Mouse (Mus musculus) intestine, embryonic 14.5 days (tissue): ENCODE measurements around the gene Hmg20b. TPM values are rescaled to one million over a fixed set of nuclear protein-coding genes. Genes with fewer than 3 reads are reported as not detected.
A peak's percentile ranks its signal among the peaks of the same experiment; 100 is the strongest.

Experiments used
- ATAC-seq: fragments of 200-750 bp; cut with Nextera tagmentation; replicated peaks from 2 replicates; pipeline ENCODE4 v1.8.0; 2017; ENCODE audit warnings: low read depth, moderate number of reproducible peaks, moderate TSS enrichment, moderate library complexity; ENCODE audit not compliant: low FRiP score, low TSS enrichment
- DNase-seq: peaks from one replicate; pipeline ENCODE4 v3.0.0-alpha.2; 2018; ENCODE audit warnings: low spot score
- H3K27ac ChIP-seq: fragments of 300-500 bp; sonication (generic); 2 replicates; pipeline ENCODE4 v1.5.1; 2014; ENCODE audit warnings: low read depth, mild to moderate bottlenecking, control low read depth
- H3K27me3 ChIP-seq: fragments of 300-500 bp; sonication (generic); replicated peaks from 2 replicates; pipeline ENCODE4 v1.6.1; 2014; ENCODE audit warnings: low read length, control low read depth; ENCODE audit not compliant: control insufficient read depth, insufficient read depth
- H3K36me3 ChIP-seq: fragments of 300-500 bp; sonication (generic); 2 replicates; pipeline ENCODE4 v1.6.1; 2014; ENCODE audit warnings: low read length, control low read depth; ENCODE audit not compliant: control insufficient read depth, insufficient read depth
- H3K4me1 ChIP-seq: fragments of 300-500 bp; sonication (generic); replicated peaks from 2 replicates; pipeline ENCODE4 v1.6.1; 2014; ENCODE audit warnings: low read length, control low read depth, mixed read lengths; ENCODE audit not compliant: control insufficient read depth, insufficient read depth
- H3K4me2 ChIP-seq: fragments of 300-500 bp; sonication (generic); 2 replicates; pipeline ENCODE4 v1.6.1; 2014; ENCODE audit warnings: low read length
- H3K4me3 ChIP-seq: fragments of 300-500 bp; sonication (generic); 2 replicates; pipeline ENCODE4 v1.5.1; 2014; ENCODE audit warnings: low read depth, low read length, control low read depth, mixed read lengths
- H3K9ac ChIP-seq: fragments of 300-500 bp; sonication (generic); 2 replicates; pipeline ENCODE4 v1.6.1; 2014; ENCODE audit warnings: mild to moderate bottlenecking, low read length
- H3K9me3 ChIP-seq: fragments of 300-500 bp; sonication (generic); 2 replicates; pipeline ENCODE4 v1.6.1; 2016; ENCODE audit warnings: low read length, control low read depth; ENCODE audit not compliant: control insufficient read depth
- WGBS: fragments of 180-500 bp; shearing (Covaris S2); extraction: QIAGEN DNeasy Blood & Tissue Kit; methylation state at CpG from one replicate; pipeline ENCODE4 v1.1.7; 2014; 5-methylcytosine and 5-hydroxymethylcytosine counted together
- polyA plus RNA-seq: library from polyadenylated mRNA; unstranded; fragments of >200 nt; fragmentation: Nextera tagmentation; extraction: Ambion mirVana; gene quantifications from 2 replicates; pipeline ENCODE4 v1.2.1, GENCODE M21; 2014

Gene Hmg20b
- polyA plus RNA-seq, 1 experiment from 2014 or later, result 86.8 TPM

GRCm38 (mm10) chr10:81383802-81384604 lies 33.7 kb upstream of the Hmg20b start, which contains the start of the genes Dohh and Gm48551:
Gene Dohh (plus strand): TSS chr10:81384428.
Gene Gm48551 (plus strand): TSS chr10:81384466.
- H3K9me3 ChIP-seq, result no peaks in the 10 kb centered on the region
- DNase-seq (peak; percentile 100), ATAC-seq (peak; percentile 91)
- peak within 1 kb of the TSS; percentile 97 for H3K4me3 ChIP-seq
- H3K9ac ChIP-seq, result peak within 1 kb of the TSS; percentile 87
- H3K27me3 ChIP-seq, result no peaks in the 10 kb centered on the region
- H3K4me1 ChIP-seq, result peaks cover 10% of the 10 kb centered on the region
- peak within 1 kb of the TSS; percentile 96 for H3K4me2 ChIP-seq
- peak within 1 kb of the TSS; percentile 85 for H3K27ac ChIP-seq
- H3K36me3 ChIP-seq, result peaks cover 32% of the 10 kb centered on the region
- 4% methylated on average over 51 of the region's 54 CpGs for WGBS

GRCm38 (mm10) chr10:81382039-81382438 lies 31.8 kb upstream of the Hmg20b start:
- 68% methylated on average over 5 of the region's 5 CpGs for WGBS
- Histone ChIP-seq H3K36me3 (peaks cover 12% of the 10 kb centered on the region), H3K4me2 (no peak overlapping the region), H3K4me1 (peaks cover 16% of the 10 kb centered on the region), H3K9ac (no peak overlapping the region), H3K4me3 (no peak overlapping the region), H3K27ac (no peak overlapping the region), H3K27me3 (no peaks in the 10 kb centered on the region), H3K9me3 (no peaks in the 10 kb centered on the region)
- DNase-seq (peak; percentile 58), ATAC-seq (no peak)

- 86% methylated on average over 6 of the region's 6 CpGs for WGBS
- H3K27me3 ChIP-seq, result no peaks in the 10 kb centered on the region
- H3K9ac ChIP-seq, result no peak overlapping the region
- H3K4me3 ChIP-seq, result no peak overlapping the region
- DNase-seq (no peak), ATAC-seq (no peak)
- H3K4me1 ChIP-seq, result peaks cover 16% of the 10 kb centered on the region
- H3K4me2 ChIP-seq, result no peak overlapping the region
- peaks cover 8% of the 10 kb centered on the region for H3K36me3 ChIP-seq
- H3K27ac ChIP-seq, result no peak overlapping the region
- H3K9me3 ChIP-seq, result no peaks in the 10 kb centered on the region
Measured at GRCm38 (mm10) chr10:81379809-81380378, 29.6 kb upstream of the Hmg20b start.

- WGBS, result 56% methylated on average over 3 of the region's 3 CpGs
- H3K36me3 ChIP-seq, result peaks cover 14% of the 10 kb centered on the region
- no peak for DNase-seq
- peak overlapping the region; percentile 71 for H3K4me3 ChIP-seq
- H3K27ac ChIP-seq, result peak overlapping the region; percentile 81
- peak overlapping the region; percentile 58 for H3K4me2 ChIP-seq
- no peak for ATAC-seq
- H3K9ac ChIP-seq, result peak overlapping the region; percentile 53
- H3K9me3 ChIP-seq, result no peaks in the 10 kb centered on the region
- no peaks in the 10 kb centered on the region for H3K27me3 ChIP-seq
- peaks cover 15% of the 10 kb centered on the region for H3K4me1 ChIP-seq
Measured at GRCm38 (mm10) chr10:81379183-81379553, 28.9 kb upstream of the Hmg20b start.

- Histone ChIP-seq H3K4me2 (peak overlapping the region; percentile 58), H3K27ac (peak overlapping the region; percentile 81), H3K4me3 (peak overlapping the region; percentile 71), H3K9me3 (no peaks in the 10 kb centered on the region), H3K36me3 (peaks cover 19% of the 10 kb centered on the region), H3K27me3 (no peaks in the 10 kb centered on the region), H3K4me1 (peaks cover 15% of the 10 kb centered on the region), H3K9ac (peak overlapping the region; percentile 85)
- under 1% methylated on average over 46 of the region's 46 CpGs for WGBS
- peak; percentile 100 for DNase-seq
- ATAC-seq, result peak; percentile 92
Measured at GRCm38 (mm10) chr10:81378553-81379182, 28.4 kb upstream of the Hmg20b start.

GRCm38 (mm10) chr10:81377793-81378552 lies 27.7 kb upstream of the Hmg20b start, which contains the start of gene Fzr1:
Gene Fzr1 (minus strand): TSS chr10:81378516.
- H3K9ac ChIP-seq, result peak within 1 kb of the TSS; percentile 85
- peaks cover 26% of the 10 kb centered on the region for H3K36me3 ChIP-seq
- H3K4me1 ChIP-seq, result peaks cover 15% of the 10 kb centered on the region
- peak within 1 kb of the TSS; percentile 71 for H3K4me3 ChIP-seq
- DNase-seq (peak; percentile 55), ATAC-seq (peak; percentile 64)
- under 1% methylated on average over 56 of the region's 59 CpGs for WGBS
- H3K9me3 ChIP-seq, result no peaks in the 10 kb centered on the region
- no peaks in the 10 kb centered on the region for H3K27me3 ChIP-seq
- peak within 1 kb of the TSS; percentile 81 for H3K27ac ChIP-seq
- H3K4me2 ChIP-seq, result peak within 1 kb of the TSS; percentile 86

GRCm38 (mm10) chr10:81377362-81377664 lies 27.0 kb upstream of the Hmg20b start:
- peaks cover 32% of the 10 kb centered on the region for H3K36me3 ChIP-seq
- H3K4me2 ChIP-seq, result peak overlapping the region; percentile 86
- peak overlapping the region; percentile 27; the same call in 1 of the 2 replicates for H3K27ac ChIP-seq
- DNase-seq, result no peak
- no peaks in the 10 kb centered on the region for H3K27me3 ChIP-seq
- WGBS, result 44% methylated on average over 2 of the region's 2 CpGs
- peak overlapping the region; percentile 85 for H3K9ac ChIP-seq
- peaks cover 15% of the 10 kb centered on the region for H3K4me1 ChIP-seq
- ATAC-seq, result no peak
- H3K9me3 ChIP-seq, result no peaks in the 10 kb centered on the region
- H3K4me3 ChIP-seq, result peak overlapping the region; percentile 71
